Mouse (Mus musculus) MEL (cell line): ENCODE measurements around the gene Slamf7.

Experiments used
- CTCF ChIP-seq, 3 experiments: IDR thresholded peaks in 2 of 3; conservative IDR thresholded peaks in 1 of 3; 2 replicates each; pipeline ENCODE4 v1.5.1; 2011 to 2012; ENCODE audit warnings: low read length in 3 of 3, low read depth in 2 of 3, mild to moderate bottlenecking in 2 of 3, improper control_type of control experiment in 1 of 3, inconsistent platforms in 1 of 3, mixed read lengths in 1 of 3, moderate library complexity in 1 of 3; ENCODE audit not compliant: control insufficient read depth in 1 of 3, insufficient read depth in 1 of 3, poor library complexity in 1 of 3, severe bottlenecking in 1 of 3
- E2F4 ChIP-seq: IDR thresholded peaks from 2 replicates; pipeline ENCODE4 v1.6.1; 2011; ENCODE audit warnings: low read depth, low read length, improper control_type of control experiment, borderline replicate concordance
- ELF1 ChIP-seq: IDR thresholded peaks from 2 replicates; pipeline ENCODE4 v1.6.1; 2014; ENCODE audit warnings: low read depth, mild to moderate bottlenecking, inconsistent platforms, low read length, improper control_type of control experiment, moderate library complexity
- EP300 ChIP-seq, 2 experiments: IDR thresholded peaks; 2 replicates each; pipeline ENCODE4 v1.6.1; 2011; ENCODE audit warnings: improper control_type of control experiment in 2 of 2, low read length in 2 of 2, low read depth in 1 of 2, mild to moderate bottlenecking in 1 of 2
- KAT2A ChIP-seq: conservative IDR thresholded peaks from 2 replicates; pipeline ENCODE4 v1.6.1; 2012; ENCODE audit warnings: low read depth, low read length, improper control_type of control experiment, inconsistent platforms
- MEF2A ChIP-seq: IDR thresholded peaks from 2 replicates; pipeline ENCODE4 v1.6.1; 2014; ENCODE audit warnings: low read depth, mild to moderate bottlenecking, inconsistent platforms, low read length, improper control_type of control experiment; ENCODE audit not compliant: poor library complexity, insufficient replicate concordance, severe bottlenecking; ENCODE audit errors: extremely low read depth
- MYC ChIP-seq: IDR thresholded peaks from 2 replicates; pipeline ENCODE4 v1.6.1; 2011; ENCODE audit warnings: low read depth, mild to moderate bottlenecking, low read length, improper control_type of control experiment, moderate library complexity
- NELFE ChIP-seq: IDR thresholded peaks from 2 replicates; pipeline ENCODE4 v1.6.1; 2011; ENCODE audit warnings: low read depth, low read length, improper control_type of control experiment
- NRF1 ChIP-seq: IDR thresholded peaks from 2 replicates; pipeline ENCODE4 v1.6.1; 2014; ENCODE audit warnings: low read depth, mild to moderate bottlenecking, inconsistent platforms, low read length, improper control_type of control experiment, moderate library complexity; ENCODE audit not compliant: poor library complexity, insufficient read depth, severe bottlenecking
- POLR2A ChIP-seq, 2 experiments: IDR thresholded peaks; 2 replicates each; pipeline ENCODE4 v1.6.1; 2011 to 2012; ENCODE audit warnings: low read length in 2 of 2, mild to moderate bottlenecking in 2 of 2, control low read depth in 1 of 2, improper control_type of control experiment in 1 of 2, low read depth in 1 of 2, moderate library complexity in 1 of 2; ENCODE audit not compliant: control insufficient read depth in 1 of 2, insufficient read depth in 1 of 2, poor library complexity in 1 of 2
- POLR2AphosphoS2 ChIP-seq: IDR thresholded peaks from 2 replicates; pipeline ENCODE4 v1.6.1; 2011; ENCODE audit warnings: low read length, improper control_type of control experiment
- TBP ChIP-seq: IDR thresholded peaks from 2 replicates; pipeline ENCODE4 v1.8.0; 2011; ENCODE audit warnings: low read depth, low read length, improper control_type of control experiment

DNA sequence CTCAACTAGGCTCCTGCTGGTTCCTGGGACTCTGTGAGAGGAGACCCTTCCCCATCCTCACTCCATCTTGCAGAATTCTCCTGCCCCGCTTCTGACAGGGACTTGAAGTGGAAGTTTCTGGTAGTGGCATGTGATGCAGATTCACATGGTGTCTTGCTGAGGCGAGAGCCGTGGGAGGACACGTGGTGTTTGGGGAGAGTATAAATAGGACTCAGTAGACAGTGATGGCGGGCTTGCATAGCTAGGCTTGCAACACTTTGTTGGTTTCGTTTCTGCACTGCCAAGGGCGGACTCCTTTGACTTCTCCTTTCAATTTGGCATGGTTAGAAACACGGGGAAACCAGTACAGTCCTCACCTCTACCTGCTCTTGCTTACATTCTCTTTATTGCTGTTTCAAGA, 33.8 kb downstream of the Slamf7 start:
- TF ChIP-seq EP300 (IDR thresholded peaks at IDR 0.05; ENCODE audit: low read depth in 1 of 2, low read length in 2 of 2) (no peak), CTCF (IDR thresholded peaks at IDR 0.05 in 2 of 3, conservative IDR thresholded peaks at IDR 0.05 in 1 of 3; ENCODE audit: control insufficient read depth in 1 of 3, insufficient read depth in 1 of 3, low read depth in 2 of 3, low read length in 3 of 3, poor library complexity in 1 of 3, severe bottlenecking in 1 of 3) (no peak), NRF1 (no peak), MYC (no peak), E2F4 (no peak), NELFE (no peak), POLR2AphosphoS2 (no peak), POLR2A (IDR thresholded peaks at IDR 0.05; ENCODE audit: control insufficient read depth in 1 of 2, insufficient read depth in 1 of 2, low read depth in 1 of 2, low read length in 2 of 2, poor library complexity in 1 of 2) (no peak), MEF2A (no peak), TBP (no peak), ELF1 (no peak), KAT2A (no peak)
